In genomic region chr9:60521806-60522264, GRCm38 (mm10) we compare ENCODE assay signal across 7 mouse cellular contexts. TPM values are rescaled to one million over a fixed set of nuclear protein-coding genes. Genes with fewer than 3 reads are reported as not detected.
DNase-seq lines count a peak whose midpoint lies in the region; ATAC-seq lines count a peak whose summit lies in the region.

Gene Thsd4, minus strand, starts transcription at chr9:60522046.

- peak; percentile 51; the same call in 1 of the 2 replicates for ATAC-seq in hindbrain, embryonic 14.5 days (ENCODE audit: low FRiP score)
- ATAC-seq in megakaryocyte-erythroid progenitor cell, adult 5-6 weeks (replicated peaks; ENCODE audit: low FRiP score, low TSS enrichment, poor library complexity, severe bottlenecking) = peak; percentile 71

- peaks cover 44% of the 10 kb centered on the region for H3K27me3 ChIP-seq in hindbrain, embryonic 14.5 days (ENCODE audit: control insufficient read depth, insufficient read depth, low read length)

- peaks cover 34% of the 10 kb centered on the region for H3K4me1 ChIP-seq in hindbrain, embryonic 14.5 days (replicated peaks; ENCODE audit: control insufficient read depth, insufficient read depth, low read length)

- DNase-seq in adrenal gland, adult 2 months = peak; percentile 70
- peak; percentile 27 to 57 for DNase-seq in cerebellum, adult 18-20 months
- peak; percentile 59 for DNase-seq in forelimb bud, embryonic 11.5 days (ENCODE audit: low read depth, low spot score)
- peak; percentile 48 for DNase-seq in hindbrain, embryonic 14.5 days (ENCODE audit: low spot score)
- DNase-seq in left cerebral cortex, postnatal 4 days = peak; percentile 52
- peak; percentile 20 to 76 for DNase-seq in spleen, postnatal 4 days (ENCODE audit: low spot score in 2 of 2)

- intact Hi-C loops in left cerebral cortex, postnatal 4 days (cut with DNase I) = no loop called here

- H3K9me3 ChIP-seq in hindbrain, embryonic 14.5 days (ENCODE audit: control insufficient read depth, low read length) = no peaks in the 10 kb centered on the region

- H3K36me3 ChIP-seq in hindbrain, embryonic 14.5 days (replicated peaks; ENCODE audit: control insufficient read depth, insufficient read depth) = no peaks in the 10 kb centered on the region

- H3K9ac ChIP-seq in hindbrain, embryonic 14.5 days = peak within 1 kb of the TSS; percentile 55

- 0% methylated on average over 46 of the region's 51 CpGs for WGBS in hindbrain, embryonic 14.5 days

- peak within 1 kb of the TSS; percentile 45 for H3K4me3 ChIP-seq in hindbrain, embryonic 14.5 days (replicated peaks; ENCODE audit: low read length)

- H3K4me2 ChIP-seq in hindbrain, embryonic 14.5 days (replicated peaks) = peak within 1 kb of the TSS; percentile 69

- H3K27ac ChIP-seq in hindbrain, embryonic 14.5 days = no peak within 1 kb of the TSS

RNA-seq across cellular contexts. Expression of gene Thsd4, which starts in this region (rescaled TPM):
- total RNA-seq in adrenal gland, adult 2 months (2021) = 1 to 10 TPM; 3.7 to 5.0 TPM
- polyA plus RNA-seq in adrenal gland, adult 2 months (2012; rRNA removed) = 2.4 TPM in 2 replicates
- 4.1 and 6.4 TPM in 2 replicates for polyA plus RNA-seq in hindbrain, embryonic 14.5 days (2014; fragmentation: Nextera tagmentation; extraction: Ambion mirVana)
- total RNA-seq in left cerebral cortex, postnatal 4 days (2021) = 10 to 100 TPM; 10.1 to 12.4 TPM
- total RNA-seq in megakaryocyte-erythroid progenitor cell, adult 5-6 weeks (2014; fragmentation: Nextera tagmentation) = 1.1 and 1.3 TPM in 2 replicates
- total RNA-seq in megakaryocyte-erythroid progenitor cell, adult 5-6 weeks (2017) = 0.80 TPM in 1 of 2 replicates, not detected in the other
